Mouse (Mus musculus): Measurements from ENCODE around the gene Hspa8. TPM values are rescaled to one million over a fixed set of nuclear protein-coding genes. Genes with fewer than 3 reads are reported as not detected.

The Hspa8 gene
- polyA plus RNA-seq, 1 experiment from 2014 or later, result 956 TPM

GRCm38 (mm10) chr9:40773869-40774268 is 26.9 kb upstream of the Hspa8 start:
- H3K27ac ChIP-seq (ENCODE audit: low read length), result no peak overlapping the region
- no peak for TF ChIP-seq CTCF (IDR thresholded peaks at IDR 0.05)
- no peak for TF ChIP-seq EP300 (IDR thresholded peaks at IDR 0.05)
- no peaks in the 10 kb centered on the region for H3K4me1 ChIP-seq (ENCODE audit: insufficient read depth, low read depth, low read length)
- DNase-seq (ENCODE audit: low spot score) (no peak), ATAC-seq (no peak)
- H3K36me3 ChIP-seq (ENCODE audit: insufficient read depth, low read length), result no peaks in the 10 kb centered on the region
- no peaks in the 10 kb centered on the region for H3K9me3 ChIP-seq (ENCODE audit: low read length)
- H3K9ac ChIP-seq (replicated peaks; ENCODE audit: low read depth), result no peak overlapping the region
- H3K4me2 ChIP-seq (replicated peaks; ENCODE audit: low read depth, low read length), result no peak overlapping the region
- H3K4me3 ChIP-seq (ENCODE audit: low read depth, low read length), result no peak overlapping the region
- H3K27me3 ChIP-seq (replicated peaks; ENCODE audit: insufficient read depth, low read length), result no peaks in the 10 kb centered on the region
- 59% methylated on average over 4 of the region's 4 CpGs for WGBS

GRCm38 (mm10) chr9:40776044-40776443 is 24.7 kb upstream of the Hspa8 start:
- WGBS, result 47% methylated on average over 1 of the region's 1 CpGs
- no peak for ATAC-seq

GRCm38 (mm10) chr9:40776459-40777248 is 24.1 kb upstream of the Hspa8 start:
- Histone ChIP-seq H3K4me3 (ENCODE audit: low read depth, low read length) (no peak overlapping the region), H3K4me1 (ENCODE audit: insufficient read depth, low read depth, low read length) (no peaks in the 10 kb centered on the region), H3K4me2 (replicated peaks; ENCODE audit: low read depth, low read length) (no peak overlapping the region), H3K36me3 (ENCODE audit: insufficient read depth, low read length) (no peaks in the 10 kb centered on the region), H3K27ac (ENCODE audit: low read length) (no peak overlapping the region), H3K9ac (replicated peaks; ENCODE audit: low read depth) (no peak overlapping the region), H3K9me3 (ENCODE audit: low read length) (no peaks in the 10 kb centered on the region), H3K27me3 (replicated peaks; ENCODE audit: insufficient read depth, low read length) (no peaks in the 10 kb centered on the region)
- ATAC-seq, result peak; percentile 84
- WGBS, result 31% methylated on average over 11 of the region's 11 CpGs
- DNase-seq (ENCODE audit: low spot score), result peak; percentile 82
- TF ChIP-seq EP300 (IDR thresholded peaks at IDR 0.05), result peak; percentile 84
- TF ChIP-seq CTCF (IDR thresholded peaks at IDR 0.05), result no peak

More at GRCm38 (mm10) chr9:40776044-40776443, 24.7 kb upstream of the Hspa8 start:
- TF ChIP-seq EP300 (IDR thresholded peaks at IDR 0.05), result no peak
- no peak for TF ChIP-seq CTCF (IDR thresholded peaks at IDR 0.05)
- Histone ChIP-seq H3K9me3 (ENCODE audit: low read length) (no peaks in the 10 kb centered on the region), H3K4me1 (ENCODE audit: insufficient read depth, low read depth, low read length) (no peaks in the 10 kb centered on the region), H3K36me3 (ENCODE audit: insufficient read depth, low read length) (no peaks in the 10 kb centered on the region), H3K4me2 (replicated peaks; ENCODE audit: low read depth, low read length) (no peak overlapping the region), H3K27me3 (replicated peaks; ENCODE audit: insufficient read depth, low read length) (no peaks in the 10 kb centered on the region), H3K9ac (replicated peaks; ENCODE audit: low read depth) (no peak overlapping the region), H3K4me3 (ENCODE audit: low read depth, low read length) (no peak overlapping the region), H3K27ac (ENCODE audit: low read length) (peak overlapping the region; percentile 44; the same call in 1 of the 2 replicates)
- no peak for DNase-seq (ENCODE audit: low spot score)

- H3K9ac ChIP-seq (replicated peaks; ENCODE audit: low read depth), result no peak overlapping the region
- TF ChIP-seq EP300 (IDR thresholded peaks at IDR 0.05) (no peak), CTCF (IDR thresholded peaks at IDR 0.05) (no peak)
- H3K4me2 ChIP-seq (replicated peaks; ENCODE audit: low read depth, low read length), result no peak overlapping the region
- no peaks in the 10 kb centered on the region for H3K27me3 ChIP-seq (replicated peaks; ENCODE audit: insufficient read depth, low read length)
- WGBS, result 61% methylated on average over 3 of the region's 3 CpGs
- peak overlapping the region; percentile 22; the same call in 1 of the 2 replicates for H3K27ac ChIP-seq (ENCODE audit: low read length)
- H3K9me3 ChIP-seq (ENCODE audit: low read length), result no peaks in the 10 kb centered on the region
- ATAC-seq (no peak), DNase-seq (ENCODE audit: low spot score) (peak; percentile 29)
- H3K4me3 ChIP-seq (ENCODE audit: low read depth, low read length), result no peak overlapping the region
- H3K36me3 ChIP-seq (ENCODE audit: insufficient read depth, low read length), result no peaks in the 10 kb centered on the region
- no peaks in the 10 kb centered on the region; the same call in 1 of the 2 replicates for H3K4me1 ChIP-seq (ENCODE audit: insufficient read depth, low read depth, low read length)
These were observed 20.7 kb upstream of the Hspa8 start for GRCm38 (mm10) chr9:40780111-40780510.

- TF ChIP-seq CTCF (IDR thresholded peaks at IDR 0.05), result no peak
- TF ChIP-seq EP300 (IDR thresholded peaks at IDR 0.05), result peak; percentile 59
- no peak overlapping the region; the same call in 1 of the 2 replicates for H3K4me2 ChIP-seq (replicated peaks; ENCODE audit: low read depth, low read length)
- peak; percentile 73 for DNase-seq (ENCODE audit: low spot score)
- peak; percentile 27 for ATAC-seq
- H3K9ac ChIP-seq (replicated peaks; ENCODE audit: low read depth), result no peak overlapping the region
- no peaks in the 10 kb centered on the region for H3K9me3 ChIP-seq (ENCODE audit: low read length)
- 63% methylated on average over 11 of the region's 11 CpGs for WGBS
- H3K4me3 ChIP-seq (ENCODE audit: low read depth, low read length), result no peak overlapping the region
- H3K27me3 ChIP-seq (replicated peaks; ENCODE audit: insufficient read depth, low read length), result no peaks in the 10 kb centered on the region
- no peaks in the 10 kb centered on the region for H3K36me3 ChIP-seq (ENCODE audit: insufficient read depth, low read length)
- H3K4me1 ChIP-seq (ENCODE audit: insufficient read depth, low read depth, low read length), result no peaks in the 10 kb centered on the region; the same call in 1 of the 2 replicates
- H3K27ac ChIP-seq (ENCODE audit: low read length), result peak overlapping the region; percentile 75
These were observed 19.7 kb upstream of the Hspa8 start for GRCm38 (mm10) chr9:40780892-40781725.
